Mouse (Mus musculus): ENCODE results near the gene Spice1. TPM values are rescaled to one million over a fixed set of nuclear protein-coding genes. Genes with fewer than 3 reads are reported as not detected.

Gene Spice1
- polyA plus RNA-seq, 1 experiment from 2014 or later, result 18.8 TPM

- Histone ChIP-seq H3K9me3 (replicated peaks; ENCODE audit: low read length) (no peaks in the 10 kb centered on the region), H3K4me2 (ENCODE audit: low read length) (no peak overlapping the region), H3K36me3 (ENCODE audit: insufficient read depth, low read length) (peaks cover 4% of the 10 kb centered on the region; the same call in 1 of the 2 replicates), H3K27ac (no peak overlapping the region), H3K4me3 (replicated peaks; ENCODE audit: low read depth, low read length) (no peak overlapping the region), H3K27me3 (ENCODE audit: insufficient read depth, low read length) (no peaks in the 10 kb centered on the region), H3K9ac (ENCODE audit: low read depth, low read length) (no peak overlapping the region), H3K4me1 (replicated peaks; ENCODE audit: insufficient read depth, low read length) (no peaks in the 10 kb centered on the region)
- TF ChIP-seq CTCF (IDR thresholded peaks at IDR 0.05; ENCODE audit: low read depth), result peak; percentile 82
- 85% methylated on average over 10 of the region's 10 CpGs for WGBS
- DNase-seq (ENCODE audit: low spot score), result peak; percentile 66
- no peak for ATAC-seq (replicated peaks; ENCODE audit: low FRiP score, low read depth)
Observed at GRCm38 (mm10) chr16:44361921-44362890, 15.3 kb downstream of the Spice1 start.

DNA sequence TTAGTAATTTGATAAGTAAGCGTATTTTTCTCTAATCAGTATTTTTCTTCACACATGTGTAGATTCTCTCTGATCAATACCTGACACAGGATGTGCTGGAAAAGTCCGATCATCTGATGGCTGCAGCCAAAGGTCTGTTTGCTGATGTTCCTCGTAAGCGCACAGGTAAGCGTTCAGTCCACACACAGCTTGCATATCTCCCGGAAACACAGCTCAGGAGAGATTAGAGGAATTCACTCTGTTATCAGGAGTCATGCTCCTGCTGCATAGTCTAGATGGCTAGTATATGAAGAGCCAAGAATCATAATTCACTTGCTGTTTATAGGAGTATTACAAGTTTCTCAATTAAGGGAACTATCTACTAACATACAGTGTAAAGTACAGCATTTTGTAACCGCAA lies 18.6 kb downstream of the Spice1 start:
- Histone ChIP-seq H3K36me3 (ENCODE audit: insufficient read depth, low read length) (peaks cover 8% of the 10 kb centered on the region), H3K4me1 (replicated peaks; ENCODE audit: insufficient read depth, low read length) (no peaks in the 10 kb centered on the region), H3K27me3 (ENCODE audit: insufficient read depth, low read length) (no peaks in the 10 kb centered on the region), H3K27ac (no peak overlapping the region), H3K9me3 (replicated peaks; ENCODE audit: low read length) (no peaks in the 10 kb centered on the region), H3K4me2 (ENCODE audit: low read length) (no peak overlapping the region), H3K9ac (ENCODE audit: low read depth, low read length) (no peak overlapping the region), H3K4me3 (replicated peaks; ENCODE audit: low read depth, low read length) (no peak overlapping the region)
- ATAC-seq (replicated peaks; ENCODE audit: low FRiP score, low read depth) (no peak), DNase-seq (ENCODE audit: low spot score) (no peak)
- TF ChIP-seq CTCF (IDR thresholded peaks at IDR 0.05; ENCODE audit: low read depth), result no peak
- 95% methylated on average over 7 of the region's 7 CpGs for WGBS

DNA sequence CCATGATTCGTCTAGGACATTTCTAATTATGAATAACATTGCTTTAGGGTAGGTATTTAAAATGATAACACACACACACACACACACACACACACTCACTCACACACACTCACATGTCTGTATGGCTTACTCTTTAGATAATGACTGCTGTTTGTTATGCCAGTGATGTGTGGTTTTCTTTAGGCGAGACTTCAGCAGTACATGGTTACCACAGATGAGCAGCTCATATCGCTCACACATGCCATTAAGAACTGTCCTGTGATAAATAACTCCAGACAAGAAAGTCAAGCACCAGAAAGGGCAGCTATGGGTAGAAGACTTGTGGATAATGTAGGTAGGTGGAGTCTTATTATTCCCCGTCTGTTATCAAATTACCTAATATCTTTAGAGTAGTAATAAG lies 28.5 kb downstream of the Spice1 start:
- no peak overlapping the region for H3K4me3 ChIP-seq (replicated peaks; ENCODE audit: low read depth, low read length)
- H3K36me3 ChIP-seq (ENCODE audit: insufficient read depth, low read length), result 0 out of 2 replicates have a peak, but pooled peaks cover 11% of the 10 kb centered on the region
- no peaks in the 10 kb centered on the region for H3K27me3 ChIP-seq (ENCODE audit: insufficient read depth, low read length)
- no peaks in the 10 kb centered on the region for H3K9me3 ChIP-seq (replicated peaks; ENCODE audit: low read length)
- no peak overlapping the region for H3K9ac ChIP-seq (ENCODE audit: low read depth, low read length)
- H3K27ac ChIP-seq, result no peak overlapping the region
- H3K4me1 ChIP-seq (replicated peaks; ENCODE audit: insufficient read depth, low read length), result no peaks in the 10 kb centered on the region
- ATAC-seq (replicated peaks; ENCODE audit: low FRiP score, low read depth) (no peak), DNase-seq (ENCODE audit: low spot score) (no peak)
- H3K4me2 ChIP-seq (ENCODE audit: low read length), result no peak overlapping the region
- TF ChIP-seq CTCF (IDR thresholded peaks at IDR 0.05; ENCODE audit: low read depth), result no peak
- 90% methylated on average over 4 of the region's 4 CpGs for WGBS

DNA sequence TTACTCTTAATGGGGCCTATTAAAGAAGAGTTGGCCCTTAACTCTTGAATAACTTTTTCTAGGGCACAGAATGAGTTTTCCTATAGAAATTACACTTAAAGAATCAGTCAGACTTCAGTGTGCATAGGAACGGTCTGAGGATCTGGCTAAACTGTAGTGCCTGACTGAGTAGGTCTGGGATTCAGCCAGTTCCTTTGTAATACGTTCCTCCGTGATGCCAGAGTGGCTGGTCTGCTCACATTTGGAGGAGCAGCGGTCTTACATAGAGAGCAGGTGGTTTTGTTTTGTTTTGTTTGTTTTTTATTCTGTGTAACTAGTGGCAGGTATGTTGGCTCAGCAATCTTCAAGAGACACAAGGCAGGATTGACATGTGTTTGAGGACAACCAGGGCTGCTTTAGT lies 33.1 kb downstream of the Spice1 start:
- DNase-seq (ENCODE audit: low spot score), result no peak
- no peak for TF ChIP-seq CTCF (IDR thresholded peaks at IDR 0.05; ENCODE audit: low read depth)
- WGBS, result 74% methylated on average over 4 of the region's 4 CpGs

GRCm38 (mm10) chr16:44381578-44381977 lies 34.7 kb downstream of the Spice1 start:
- Histone ChIP-seq H3K4me1 (replicated peaks; ENCODE audit: insufficient read depth, low read length) (no peaks in the 10 kb centered on the region), H3K27me3 (ENCODE audit: insufficient read depth, low read length) (no peaks in the 10 kb centered on the region), H3K4me3 (replicated peaks; ENCODE audit: low read depth, low read length) (no peak overlapping the region), H3K36me3 (ENCODE audit: insufficient read depth, low read length) (0 out of 2 replicates have a peak, but pooled peaks cover 7% of the 10 kb centered on the region), H3K27ac (no peak overlapping the region), H3K9ac (ENCODE audit: low read depth, low read length) (no peak overlapping the region), H3K9me3 (replicated peaks; ENCODE audit: low read length) (no peaks in the 10 kb centered on the region), H3K4me2 (ENCODE audit: low read length) (no peak overlapping the region)
- DNase-seq (ENCODE audit: low spot score) (no peak), ATAC-seq (replicated peaks; ENCODE audit: low FRiP score, low read depth) (no peak)
- WGBS, result 30% methylated on average over 5 of the region's 5 CpGs
- TF ChIP-seq CTCF (IDR thresholded peaks at IDR 0.05; ENCODE audit: low read depth), result no peak

More for the DNA sequence above, 33.1 kb downstream of the Spice1 start:
- Histone ChIP-seq H3K36me3 (ENCODE audit: insufficient read depth, low read length) (0 out of 2 replicates have a peak, but pooled peaks cover 7% of the 10 kb centered on the region), H3K4me1 (replicated peaks; ENCODE audit: insufficient read depth, low read length) (no peaks in the 10 kb centered on the region), H3K27me3 (ENCODE audit: insufficient read depth, low read length) (no peaks in the 10 kb centered on the region), H3K9me3 (replicated peaks; ENCODE audit: low read length) (no peaks in the 10 kb centered on the region), H3K27ac (no peak overlapping the region), H3K4me2 (ENCODE audit: low read length) (no peak overlapping the region), H3K9ac (ENCODE audit: low read depth, low read length) (no peak overlapping the region), H3K4me3 (replicated peaks; ENCODE audit: low read depth, low read length) (no peak overlapping the region)
- ATAC-seq (replicated peaks; ENCODE audit: low FRiP score, low read depth), result no peak

- H3K4me3 ChIP-seq (replicated peaks; ENCODE audit: low read depth, low read length), result no peak overlapping the region
- H3K36me3 ChIP-seq (ENCODE audit: insufficient read depth, low read length), result 0 out of 2 replicates have a peak, but pooled peaks cover 13% of the 10 kb centered on the region
- ATAC-seq (replicated peaks; ENCODE audit: low FRiP score, low read depth) (no peak), DNase-seq (ENCODE audit: low spot score) (no peak)
- no peak overlapping the region for H3K4me2 ChIP-seq (ENCODE audit: low read length)
- H3K9ac ChIP-seq (ENCODE audit: low read depth, low read length), result no peak overlapping the region
- no peak for TF ChIP-seq CTCF (IDR thresholded peaks at IDR 0.05; ENCODE audit: low read depth)
- no peak overlapping the region for H3K27ac ChIP-seq
- H3K9me3 ChIP-seq (replicated peaks; ENCODE audit: low read length), result no peaks in the 10 kb centered on the region
- no peaks in the 10 kb centered on the region for H3K27me3 ChIP-seq (ENCODE audit: insufficient read depth, low read length)
- H3K4me1 ChIP-seq (replicated peaks; ENCODE audit: insufficient read depth, low read length), result no peaks in the 10 kb centered on the region
- 54% methylated on average over 2 of the region's 2 CpGs for WGBS
Observed at GRCm38 (mm10) chr16:44383549-44383948, 36.6 kb downstream of the Spice1 start.

Measured in kidney, postnatal 0 days (tissue).